Mouse (Mus musculus) midbrain, embryonic 13.5 days (tissue): ENCODE data around the gene Nt5c3b. TPM values are rescaled to one million over a fixed set of nuclear protein-coding genes. Genes with fewer than 3 reads are reported as not detected.

Source experiments
- ATAC-seq: fragments of 200-750 bp; cut with Nextera tagmentation; 2 replicates; pipeline ENCODE4 v1.8.0; 2017; ENCODE audit warnings: mild to moderate bottlenecking, moderate TSS enrichment, moderate library complexity
- H3K27ac ChIP-seq: fragments of 300-500 bp; sonication (generic); 2 replicates; pipeline ENCODE4 v1.5.1; 2015; ENCODE audit warnings: inconsistent platforms, mild to moderate bottlenecking, moderate library complexity
- H3K27me3 ChIP-seq: fragments of 300-500 bp; sonication (generic); 2 replicates; pipeline ENCODE4 v1.6.1; 2015; ENCODE audit warnings: mild to moderate bottlenecking, inconsistent platforms
- H3K36me3 ChIP-seq: fragments of 300-500 bp; sonication (generic); 2 replicates; pipeline ENCODE4 v1.6.1; 2015; ENCODE audit warnings: mild to moderate bottlenecking, inconsistent platforms
- H3K4me1 ChIP-seq: fragments of 300-500 bp; sonication (generic); replicated peaks from 2 replicates; pipeline ENCODE4 v1.6.1; 2015; ENCODE audit warnings: inconsistent platforms
- H3K4me2 ChIP-seq: fragments of 300-500 bp; sonication (generic); replicated peaks from 2 replicates; pipeline ENCODE4 v1.6.1; 2015; ENCODE audit warnings: moderate library complexity, mild to moderate bottlenecking, inconsistent platforms
- H3K4me3 ChIP-seq: fragments of 300-500 bp; sonication (generic); replicated peaks from 2 replicates; pipeline ENCODE4 v1.5.1; 2015; ENCODE audit warnings: mild to moderate bottlenecking, inconsistent platforms
- H3K9ac ChIP-seq: fragments of 300-500 bp; sonication (generic); replicated peaks from 2 replicates; pipeline ENCODE4 v1.6.1; 2015; ENCODE audit warnings: mild to moderate bottlenecking, inconsistent platforms
- H3K9me3 ChIP-seq: fragments of 300-500 bp; sonication (generic); 2 replicates; pipeline ENCODE4 v1.6.1; 2016; ENCODE audit warnings: mild to moderate bottlenecking, inconsistent platforms
- WGBS: fragments of 180-500 bp; shearing (Covaris S2); methylation state at CpG from one replicate; pipeline ENCODE4 v1.1.7; 2015; 5-methylcytosine and 5-hydroxymethylcytosine counted together
- polyA plus RNA-seq: library from polyadenylated mRNA; unstranded; fragments of >200 nt; fragmentation: Nextera tagmentation; extraction: Ambion mirVana; gene quantifications from 2 replicates; pipeline ENCODE4 v1.2.1, GENCODE M21; 2015

Nt5c3b gene
- polyA plus RNA-seq, 1 experiment from 2014 or later = 99.3 TPM

DNA sequence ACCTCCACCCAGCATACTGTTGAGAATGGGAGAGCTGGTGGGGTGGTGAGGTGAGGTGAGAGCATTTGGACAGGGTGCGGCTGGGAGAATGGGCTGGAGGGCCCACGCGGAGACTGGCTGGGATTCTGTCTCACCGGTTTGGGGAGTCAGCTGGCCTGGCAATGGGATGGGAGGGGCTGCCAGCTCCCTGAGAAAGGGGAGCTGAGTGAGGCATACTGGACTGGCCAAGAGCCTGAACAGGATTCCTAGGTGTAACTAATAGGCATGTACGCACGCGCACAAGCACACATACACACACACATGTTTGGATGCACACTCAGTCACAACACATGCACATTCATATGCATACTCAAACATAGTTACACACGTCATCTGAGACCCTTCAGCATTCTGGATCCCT is 35.3 kb downstream of the Nt5c3b start:
- Histone ChIP-seq H3K4me1 (peaks cover 7% of the 10 kb centered on the region), H3K9me3 (no peaks in the 10 kb centered on the region), H3K27ac (no peak overlapping the region), H3K36me3 (0 out of 2 replicates have a peak, but pooled peaks cover 7% of the 10 kb centered on the region), H3K27me3 (no peaks in the 10 kb centered on the region), H3K4me2 (no peak overlapping the region), H3K4me3 (no peak overlapping the region), H3K9ac (no peak overlapping the region)
- no peak for ATAC-seq
- 80% methylated on average over 8 of the region's 8 CpGs for WGBS

DNA sequence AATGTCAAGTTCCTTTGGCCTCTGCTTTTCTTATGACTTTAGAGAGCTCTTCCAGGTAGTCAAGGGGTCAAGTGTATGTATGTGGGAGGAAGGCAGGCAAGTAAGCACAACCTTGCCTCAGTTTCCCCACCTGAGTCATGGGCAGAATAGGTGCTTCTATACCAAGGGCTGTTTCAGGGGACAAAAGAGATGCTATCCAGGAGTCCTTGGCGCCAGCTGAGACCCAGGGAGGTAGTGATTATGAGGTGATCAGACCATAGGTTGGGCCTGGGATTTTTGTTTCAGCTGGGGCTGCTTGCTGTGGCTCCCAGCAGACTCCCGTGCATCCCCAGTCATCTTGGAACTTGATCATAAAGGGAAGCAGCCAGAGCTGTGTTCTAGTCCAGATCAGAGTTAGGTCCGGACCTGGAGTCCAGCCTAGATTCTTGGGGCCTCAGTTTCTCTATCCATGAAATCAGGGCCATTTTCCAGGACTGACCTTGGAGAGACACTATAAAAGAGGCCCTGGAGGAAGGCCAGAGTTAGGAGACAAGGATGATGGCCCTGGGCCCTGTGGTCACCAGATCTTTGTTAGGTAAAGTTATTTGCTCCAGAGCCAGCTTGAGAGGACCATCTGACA is 37.0 kb downstream of the Nt5c3b start:
- 0 out of 2 replicates have a peak, but pooled peaks cover 7% of the 10 kb centered on the region for H3K36me3 ChIP-seq
- ATAC-seq = no peak
- H3K27me3 ChIP-seq = no peaks in the 10 kb centered on the region
- no peak overlapping the region for H3K4me2 ChIP-seq
- peaks cover 7% of the 10 kb centered on the region for H3K4me1 ChIP-seq
- H3K9me3 ChIP-seq = no peaks in the 10 kb centered on the region
- H3K27ac ChIP-seq = no peak overlapping the region
- H3K9ac ChIP-seq = no peak overlapping the region
- WGBS = 88% methylated on average over 3 of the region's 3 CpGs
- H3K4me3 ChIP-seq = no peak overlapping the region

GRCm38 (mm10) chr11:100403445-100404134 is 38.0 kb downstream of the Nt5c3b start:
- no peak overlapping the region for H3K4me3 ChIP-seq
- peaks cover 7% of the 10 kb centered on the region for H3K4me1 ChIP-seq
- no peaks in the 10 kb centered on the region for H3K27me3 ChIP-seq
- H3K36me3 ChIP-seq = no peaks in the 10 kb centered on the region
- H3K9me3 ChIP-seq = no peaks in the 10 kb centered on the region
- no peak overlapping the region for H3K4me2 ChIP-seq
- ATAC-seq = no peak
- whole genome bisulfite sequencing = 69% methylated on average over 10 of the region's 10 CpGs
- no peak overlapping the region for H3K27ac ChIP-seq
- no peak overlapping the region for H3K9ac ChIP-seq

- Histone ChIP-seq H3K9ac (no peak overlapping the region), H3K4me3 (no peak overlapping the region), H3K9me3 (no peaks in the 10 kb centered on the region), H3K4me1 (peaks cover 7% of the 10 kb centered on the region), H3K4me2 (no peak overlapping the region), H3K27ac (no peak overlapping the region), H3K27me3 (no peaks in the 10 kb centered on the region), H3K36me3 (no peaks in the 10 kb centered on the region)
- ATAC-seq = no peak
- WGBS = 82% methylated on average over 2 of the region's 2 CpGs
Measured at GRCm38 (mm10) chr11:100402682-100403081, 38.9 kb downstream of the Nt5c3b start.

GRCm38 (mm10) chr11:100402240-100402639 is 39.4 kb downstream of the Nt5c3b start:
- peaks cover 7% of the 10 kb centered on the region for H3K4me1 ChIP-seq
- WGBS = 50% methylated on average over 6 of the region's 6 CpGs
- no peak overlapping the region for H3K9ac ChIP-seq
- no peaks in the 10 kb centered on the region for H3K27me3 ChIP-seq
- H3K27ac ChIP-seq = no peak overlapping the region
- H3K9me3 ChIP-seq = no peaks in the 10 kb centered on the region
- no peak overlapping the region for H3K4me2 ChIP-seq
- H3K4me3 ChIP-seq = no peak overlapping the region
- no peak for ATAC-seq
- H3K36me3 ChIP-seq = no peaks in the 10 kb centered on the region

DNA sequence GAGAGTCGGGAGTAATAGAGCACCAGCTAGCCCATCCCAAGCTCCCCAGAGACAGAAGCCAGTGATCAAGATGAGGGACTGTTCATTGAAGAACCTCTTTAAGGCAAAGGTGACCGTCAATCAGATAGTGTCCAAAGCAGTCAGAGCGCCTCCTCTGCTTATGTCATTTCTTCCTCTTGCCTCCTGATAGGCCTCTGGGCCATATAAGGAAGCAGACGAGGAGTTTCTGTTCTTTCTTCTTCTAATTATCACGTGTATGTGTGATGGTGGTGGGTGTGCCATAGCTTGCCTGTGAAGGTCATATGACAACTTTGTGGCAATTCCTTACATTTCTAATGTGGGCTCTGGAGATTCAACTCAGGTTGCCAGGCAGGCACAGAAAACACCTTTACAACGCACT is 40.8 kb downstream of the Nt5c3b start:
- Histone ChIP-seq H3K27me3 (peaks cover 12% of the 10 kb centered on the region), H3K4me2 (no peak overlapping the region), H3K36me3 (no peaks in the 10 kb centered on the region), H3K4me3 (no peak overlapping the region), H3K27ac (no peak overlapping the region), H3K4me1 (peaks cover 21% of the 10 kb centered on the region), H3K9me3 (no peaks in the 10 kb centered on the region), H3K9ac (no peak overlapping the region)
- ATAC-seq = no peak
- WGBS = 83% methylated on average over 6 of the region's 6 CpGs

GRCm38 (mm10) chr11:100399727-100400538 is 41.7 kb downstream of the Nt5c3b start:
- H3K9me3 ChIP-seq = no peaks in the 10 kb centered on the region
- peaks cover 21% of the 10 kb centered on the region for H3K27me3 ChIP-seq
- H3K4me3 ChIP-seq = no peak overlapping the region
- WGBS = 77% methylated on average over 12 of the region's 12 CpGs
- H3K36me3 ChIP-seq = no peaks in the 10 kb centered on the region
- ATAC-seq = no peak
- H3K4me2 ChIP-seq = no peak overlapping the region
- H3K27ac ChIP-seq = no peak overlapping the region
- no peak overlapping the region for H3K9ac ChIP-seq
- H3K4me1 ChIP-seq = peaks cover 30% of the 10 kb centered on the region

DNA sequence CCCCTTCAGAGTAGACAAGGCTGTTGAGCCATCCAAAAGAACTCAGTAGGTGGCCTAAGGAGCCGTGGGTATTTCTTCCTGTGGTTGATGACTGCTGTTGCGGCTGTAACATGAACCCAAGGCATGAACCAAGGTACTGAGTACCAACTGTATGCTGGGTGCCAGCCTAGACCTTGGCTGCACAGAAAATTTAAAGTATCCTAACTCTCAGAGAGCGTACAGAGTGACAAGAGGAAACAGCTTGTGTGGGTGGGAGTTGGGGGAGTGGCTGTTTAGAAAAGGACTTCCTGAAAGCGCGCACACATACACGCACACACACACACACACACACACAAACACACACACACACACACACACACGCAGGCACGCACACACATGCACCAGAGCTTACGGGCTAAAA is 42.3 kb downstream of the Nt5c3b start:
- no peak overlapping the region for H3K4me2 ChIP-seq
- no peaks in the 10 kb centered on the region for H3K9me3 ChIP-seq
- H3K27ac ChIP-seq = no peak overlapping the region
- H3K4me3 ChIP-seq = no peak overlapping the region
- ATAC-seq = no peak
- no peaks in the 10 kb centered on the region for H3K36me3 ChIP-seq
- H3K27me3 ChIP-seq = peaks cover 21% of the 10 kb centered on the region
- 82% methylated on average over 9 of the region's 9 CpGs for WGBS
- no peak overlapping the region for H3K9ac ChIP-seq
- H3K4me1 ChIP-seq = peaks cover 30% of the 10 kb centered on the region

- Histone ChIP-seq H3K9ac (no peak overlapping the region), H3K36me3 (no peaks in the 10 kb centered on the region), H3K4me1 (peaks cover 27% of the 10 kb centered on the region), H3K9me3 (no peaks in the 10 kb centered on the region), H3K4me2 (no peak overlapping the region), H3K27ac (no peak overlapping the region), H3K4me3 (no peak overlapping the region), H3K27me3 (peaks cover 21% of the 10 kb centered on the region)
- 94% methylated on average over 7 of the region's 7 CpGs for WGBS
- ATAC-seq = no peak
Measured at GRCm38 (mm10) chr11:100398517-100398916, 43.1 kb downstream of the Nt5c3b start.

- H3K27ac ChIP-seq = peak within 1 kb of the TSS; percentile 75
- ATAC-seq = peak; percentile 99
- H3K4me3 ChIP-seq = peak within 1 kb of the TSS; percentile 77
- H3K9me3 ChIP-seq = no peaks in the 10 kb centered on the region
- WGBS = under 1% methylated on average over 37 of the region's 37 CpGs
- H3K4me1 ChIP-seq = peaks cover 26% of the 10 kb centered on the region
- peaks cover 21% of the 10 kb centered on the region for H3K27me3 ChIP-seq
- H3K4me2 ChIP-seq = peak within 1 kb of the TSS; percentile 65
- no peaks in the 10 kb centered on the region for H3K36me3 ChIP-seq
- H3K9ac ChIP-seq = peak within 1 kb of the TSS; percentile 79
Measured at GRCm38 (mm10) chr11:100397600-100398389, 43.8 kb downstream of the Nt5c3b start, which contains the start of gene Jup. Gene Jup, minus strand, starts transcription at chr11:100397763.

DNA sequence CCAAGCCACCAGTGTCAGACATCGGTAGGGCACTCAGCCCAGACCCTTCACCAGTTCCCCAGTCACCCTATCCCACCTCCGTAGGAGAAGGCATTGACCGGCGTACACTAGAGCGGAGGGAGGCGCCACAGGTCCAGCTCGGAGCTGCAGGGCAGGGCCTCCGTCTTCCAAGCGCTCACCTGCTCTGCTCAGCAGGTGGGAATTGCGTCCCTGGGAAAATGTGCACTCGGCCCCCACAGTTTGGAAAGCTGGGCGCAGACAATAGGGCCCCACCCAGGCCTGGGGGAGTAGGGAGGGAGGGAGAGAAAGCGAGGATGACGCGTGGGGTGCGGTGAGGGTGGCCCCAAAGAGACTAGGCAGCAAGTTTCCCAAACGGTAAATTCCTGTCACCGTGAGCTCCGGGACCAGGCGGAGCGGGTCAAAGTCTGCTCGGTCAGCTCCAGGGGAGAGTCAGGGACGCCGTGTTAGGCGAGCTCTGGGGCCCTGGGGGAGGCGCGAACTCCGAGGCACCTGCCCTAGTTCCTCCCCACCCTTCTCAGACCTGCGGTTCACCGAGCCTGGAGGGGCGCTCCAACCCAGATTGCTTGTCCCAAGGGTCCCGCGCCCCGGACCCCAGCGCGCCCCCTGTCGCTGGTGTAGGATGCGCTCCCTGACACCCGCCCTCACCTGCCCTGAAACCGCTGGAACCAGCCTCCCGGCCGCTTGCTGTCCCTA is 44.6 kb downstream of the Nt5c3b start:
- H3K4me3 ChIP-seq = peak overlapping the region; percentile 77
- peaks cover 23% of the 10 kb centered on the region for H3K4me1 ChIP-seq
- 3% methylated on average over 32 of the region's 42 CpGs for WGBS

More for the DNA sequence above, 44.6 kb downstream of the Nt5c3b start:
- Histone ChIP-seq H3K9me3 (no peaks in the 10 kb centered on the region), H3K4me2 (peak overlapping the region; percentile 65), H3K9ac (peak overlapping the region; percentile 79), H3K27ac (peak overlapping the region; percentile 75), H3K36me3 (no peaks in the 10 kb centered on the region), H3K27me3 (peaks cover 21% of the 10 kb centered on the region)
- ATAC-seq = peak; percentile 43
